Mouse (Mus musculus) layer of hippocampus, adult 8-10 months (tissue): ENCODE results near the gene Tut7. TPM values are rescaled to one million over a fixed set of nuclear protein-coding genes. Genes with fewer than 3 reads are reported as not detected.
A peak's percentile ranks its signal among the peaks of the same experiment; 100 is the strongest.
"Not testable (repeated sequence)": the region's sequence is repeated elsewhere in the genome, so short reads cannot be mapped to it uniquely, and the experiment has no call there.

Experiments
- DNase-seq, 2 experiments: peaks; one replicate each; pipeline ENCODE4 v3.0.0; 2022; ENCODE audit warnings: low spot score in 2 of 2
- total RNA-seq, 4 experiments: library from RNA; stranded (reverse); gene quantifications; 2 replicates each; pipeline ENCODE4 v1.2.4; 2022

Gene Tut7
- total RNA-seq, 4 experiments from 2014 or later: 61.3 to 71.4 (median 63.6) TPM

- no peak for DNase-seq
These were observed 9.9 kb upstream of the Tut7 start for GRCm38 (mm10) chr13:59832871-59833270.

DNA sequence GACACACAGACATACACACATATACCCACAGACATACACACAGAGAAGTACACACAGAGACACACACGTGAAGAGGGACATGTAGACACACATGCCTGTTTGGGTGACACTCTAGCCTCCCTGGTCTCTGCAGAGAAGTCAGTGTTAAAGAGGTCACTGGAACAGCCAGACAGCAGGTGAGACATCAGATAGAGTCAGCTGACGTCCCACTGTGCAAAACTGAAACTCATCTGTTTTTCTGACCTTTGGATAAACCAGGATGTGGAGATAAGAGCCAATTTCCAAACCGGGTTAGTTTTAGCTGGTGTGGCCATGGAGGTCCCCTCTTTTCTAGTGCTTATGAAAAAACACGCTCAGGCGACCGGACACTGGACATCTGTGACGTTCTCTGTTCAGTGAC, 9.5 kb upstream of the Tut7 start:
- DNase-seq: no peak

DNA sequence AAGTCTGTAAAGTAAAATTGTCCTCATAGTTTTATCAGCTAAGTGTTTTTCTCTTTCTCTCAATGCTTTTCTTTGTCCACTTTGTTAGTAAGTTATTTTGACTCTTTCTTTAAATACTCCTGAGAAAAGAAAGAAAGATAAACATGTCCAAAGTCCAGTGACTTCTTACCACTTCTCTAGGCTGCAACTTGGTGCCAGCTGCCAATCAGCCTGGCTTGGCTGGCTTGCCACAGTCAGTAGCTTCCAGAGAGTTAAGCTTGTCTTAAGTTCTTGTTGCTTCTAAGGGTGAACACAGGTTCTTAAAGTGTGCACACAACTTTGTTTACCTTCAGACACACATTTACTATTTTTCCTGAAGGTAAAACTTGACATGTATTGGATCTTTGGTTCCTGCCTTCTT, 3.0 kb upstream of the Tut7 start:
- no peak for DNase-seq

DNA sequence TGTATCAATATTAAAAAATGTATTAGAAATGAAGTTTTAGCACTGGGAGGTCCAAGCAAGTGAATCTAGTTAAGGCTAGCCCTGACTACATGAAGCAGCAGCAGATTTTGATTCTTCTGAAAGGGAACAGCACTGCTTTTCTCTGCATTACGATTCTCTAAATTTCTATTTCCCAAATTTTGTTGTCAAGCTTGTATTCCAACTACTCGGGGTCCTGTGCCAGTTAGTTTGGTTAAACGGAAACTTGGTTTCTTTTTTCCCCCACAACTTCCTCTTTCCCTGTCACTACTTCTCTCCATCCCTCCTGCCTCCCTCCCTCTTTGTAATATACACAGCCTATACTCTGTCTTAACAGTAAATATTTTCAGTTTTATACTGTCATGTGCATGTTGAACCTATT, 2.1 kb downstream of the Tut7 start:
- DNase-seq: no peak

- no peak for DNase-seq
These were observed 2.8 kb downstream of the Tut7 start for GRCm38 (mm10) chr13:59820114-59820513.

DNA sequence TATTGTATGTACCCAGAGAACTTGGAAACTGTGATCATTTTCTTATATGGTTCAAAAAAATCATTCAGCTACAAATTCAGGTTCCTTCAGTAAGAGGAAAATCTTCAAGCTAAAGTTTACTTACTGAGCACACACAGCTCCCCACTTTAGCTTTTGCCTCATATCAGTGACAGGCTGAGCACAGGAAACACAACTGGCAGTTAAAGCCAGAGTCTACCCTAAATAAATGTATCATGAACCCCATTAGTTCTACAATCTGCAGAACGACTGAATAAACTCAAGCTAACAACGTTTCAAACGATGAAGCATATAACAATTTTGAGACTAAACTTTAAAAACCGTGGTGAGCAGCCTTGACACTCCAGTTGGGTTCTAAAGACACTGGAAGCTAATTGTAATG, 5.6 kb downstream of the Tut7 start:
- no peak for DNase-seq

- DNase-seq: no peak
These were observed 8.8 kb downstream of the Tut7 start for GRCm38 (mm10) chr13:59814109-59814591.

- no peak for DNase-seq
These were observed 11.4 kb downstream of the Tut7 start for GRCm38 (mm10) chr13:59811581-59811980.

GRCm38 (mm10) chr13:59801000-59801399, 21.9 kb downstream of the Tut7 start:
- no peak for DNase-seq

GRCm38 (mm10) chr13:59800077-59800476, 22.9 kb downstream of the Tut7 start:
- no peak for DNase-seq

DNA sequence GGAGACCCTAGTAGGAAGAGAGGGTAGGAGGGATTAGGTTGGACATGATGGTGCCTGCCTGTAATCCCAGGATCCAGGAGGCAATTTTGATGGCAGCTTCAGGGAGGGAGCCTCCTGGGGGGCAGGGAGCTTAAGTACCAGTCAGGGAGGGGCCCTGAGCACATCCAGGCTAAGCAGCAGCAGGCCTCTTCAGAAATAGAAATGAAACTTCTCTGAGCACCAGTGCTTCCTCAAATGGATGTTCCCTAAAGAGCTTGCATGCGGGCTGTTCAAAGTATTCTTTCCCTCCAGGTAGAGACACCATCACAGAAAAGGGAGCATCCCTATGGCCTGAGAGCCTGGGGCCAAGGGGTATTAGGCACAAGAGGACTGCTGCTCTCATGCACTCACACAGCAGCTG, 24.6 kb downstream of the Tut7 start:
- DNase-seq: no peak

DNA sequence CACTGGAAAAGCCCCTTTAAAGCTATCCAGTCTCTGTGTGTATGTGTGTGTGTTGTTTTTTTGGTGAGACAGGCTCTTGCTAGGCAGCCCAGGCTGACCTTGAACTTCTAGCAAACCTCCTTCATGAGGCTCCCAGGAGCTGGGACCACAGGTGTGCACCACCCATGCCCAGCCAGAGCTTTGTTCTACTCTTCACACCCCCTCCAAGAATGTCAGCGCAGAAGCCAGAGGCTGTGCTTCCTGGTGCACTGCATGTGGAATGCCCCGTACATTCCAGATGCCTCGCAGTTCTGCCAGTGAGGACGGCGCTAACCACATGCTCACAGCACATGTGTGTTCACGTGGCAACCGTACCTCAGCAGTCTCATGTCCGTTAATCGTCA, 26.5 kb downstream of the Tut7 start:
- DNase-seq: no peak

DNA sequence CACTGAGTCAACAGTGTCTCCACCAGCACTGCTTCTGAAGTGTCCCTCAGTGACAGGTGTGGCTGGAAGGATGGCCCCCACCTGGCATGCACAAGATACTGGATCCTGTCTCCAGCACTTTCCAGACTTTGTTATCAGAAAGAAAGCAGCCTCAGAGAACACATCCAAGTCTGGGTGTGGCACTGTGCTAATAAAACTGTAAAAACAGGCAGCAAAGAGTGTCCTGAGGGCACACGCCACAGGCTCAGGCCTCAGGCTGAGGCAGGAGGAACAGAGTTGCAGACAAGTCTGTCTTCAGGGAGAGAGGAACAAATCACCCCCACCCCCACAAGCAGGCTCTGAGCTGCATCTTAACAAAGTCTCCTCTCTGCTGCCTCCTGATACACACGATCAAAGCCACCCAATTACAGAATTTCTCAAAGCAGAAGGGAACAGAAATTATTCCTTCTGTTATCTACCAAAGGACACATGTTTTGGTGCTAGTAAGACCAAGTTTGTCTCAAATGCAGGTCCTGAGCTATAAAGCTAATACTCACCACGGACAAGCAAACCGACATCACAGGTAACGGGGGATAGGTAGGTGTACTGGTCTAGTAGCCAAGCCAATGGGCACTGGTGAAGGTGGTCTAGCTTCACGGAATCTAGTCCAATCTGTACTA, 27.0 kb downstream of the Tut7 start:
- no peak for DNase-seq

GRCm38 (mm10) chr13:59794786-59795185, 28.2 kb downstream of the Tut7 start:
- no peak for DNase-seq

GRCm38 (mm10) chr13:59782145-59782544, 40.8 kb downstream of the Tut7 start, which contains the start of gene Gm49354:
Gene Gm49354, minus strand, starts transcription at chr13:59782245.
- DNase-seq: no peak

DNA sequence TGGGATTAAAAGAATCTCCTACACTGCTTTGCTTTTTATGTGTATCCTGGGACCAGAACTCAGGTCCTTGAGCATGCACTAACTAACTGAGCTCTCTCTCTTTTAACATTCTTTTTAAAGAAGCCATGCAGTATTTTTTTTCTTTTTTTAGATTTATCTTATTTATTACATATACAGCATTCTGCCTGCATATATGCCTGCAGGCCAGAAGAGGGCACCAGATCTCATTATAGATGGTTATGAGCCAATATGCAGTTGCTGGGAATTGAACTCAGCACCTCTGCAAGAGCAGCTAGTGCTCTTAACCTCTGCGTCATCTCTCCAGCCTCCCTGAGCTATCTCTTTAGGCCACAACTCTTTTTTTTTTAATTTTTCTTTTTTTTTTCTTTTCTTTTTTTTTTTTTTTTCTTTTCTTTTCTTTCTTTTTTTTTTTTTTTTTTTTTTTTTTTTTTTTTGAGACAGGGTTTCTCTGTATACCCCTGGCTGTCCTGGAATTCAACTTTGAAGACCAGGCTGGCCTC, 43.1 kb downstream of the Tut7 start:
- DNase-seq: not testable (repeated sequence)

DNA sequence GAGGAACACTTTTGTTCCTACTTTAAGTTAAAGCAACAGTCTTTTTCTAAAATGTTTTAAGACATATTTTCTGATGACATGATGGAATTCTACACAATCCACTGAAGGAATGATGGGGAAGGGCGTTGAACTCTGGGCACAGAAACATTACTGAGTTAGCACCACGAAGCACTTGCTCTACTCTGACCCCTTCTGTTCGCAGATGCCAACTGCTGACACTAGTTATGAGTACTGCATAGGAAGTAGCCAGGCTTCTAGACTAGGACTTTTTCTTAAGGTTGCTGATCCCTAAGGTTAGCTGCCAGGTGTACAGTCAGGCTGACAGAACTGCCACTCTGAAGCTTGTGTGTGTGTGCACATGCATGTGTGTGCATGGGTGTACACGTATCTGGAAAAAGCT, 43.7 kb downstream of the Tut7 start:
- DNase-seq: no peak

- no peak for DNase-seq
These were observed 47.8 kb downstream of the Tut7 start for GRCm38 (mm10) chr13:59775168-59775567.

- peak in 1 of 2 experiments; percentile 43 for DNase-seq
These were observed 51.7 kb downstream of the Tut7 start for GRCm38 (mm10) chr13:59771257-59771656.

DNA sequence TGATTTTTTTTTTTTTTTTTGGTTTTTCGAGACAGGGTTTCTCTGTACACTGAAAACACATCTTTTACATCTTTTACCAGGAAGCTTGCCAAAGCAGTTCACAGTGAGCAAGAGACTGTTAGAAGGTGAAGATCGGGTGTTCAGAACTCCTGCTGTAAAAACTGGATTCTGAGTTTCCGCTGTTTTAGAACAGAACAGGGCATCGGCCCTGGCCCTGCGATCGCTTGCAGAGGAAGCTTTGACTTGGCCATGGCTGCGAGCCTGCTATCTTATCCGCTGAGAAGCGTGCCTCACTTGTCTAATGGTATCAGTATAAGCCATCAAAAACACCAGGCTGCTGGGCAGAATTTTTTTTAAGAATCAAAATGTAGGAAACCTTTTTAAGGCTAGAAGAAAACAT, 52.1 kb downstream of the Tut7 start:
- DNase-seq: no peak

- DNase-seq: peak; percentile 82 to 88
These were observed 52.8 kb downstream of the Tut7 start for GRCm38 (mm10) chr13:59770164-59770562.

GRCm38 (mm10) chr13:59769296-59770163, 53.4 kb downstream of the Tut7 start, which contains the start of gene Isca1:
Gene Isca1, minus strand, starts transcription at chr13:59769810.
- DNase-seq: peak; percentile 98 to 100
